Comparison of ENCODE assay signal across 8 mouse cellular contexts in the genomic region with DNA sequence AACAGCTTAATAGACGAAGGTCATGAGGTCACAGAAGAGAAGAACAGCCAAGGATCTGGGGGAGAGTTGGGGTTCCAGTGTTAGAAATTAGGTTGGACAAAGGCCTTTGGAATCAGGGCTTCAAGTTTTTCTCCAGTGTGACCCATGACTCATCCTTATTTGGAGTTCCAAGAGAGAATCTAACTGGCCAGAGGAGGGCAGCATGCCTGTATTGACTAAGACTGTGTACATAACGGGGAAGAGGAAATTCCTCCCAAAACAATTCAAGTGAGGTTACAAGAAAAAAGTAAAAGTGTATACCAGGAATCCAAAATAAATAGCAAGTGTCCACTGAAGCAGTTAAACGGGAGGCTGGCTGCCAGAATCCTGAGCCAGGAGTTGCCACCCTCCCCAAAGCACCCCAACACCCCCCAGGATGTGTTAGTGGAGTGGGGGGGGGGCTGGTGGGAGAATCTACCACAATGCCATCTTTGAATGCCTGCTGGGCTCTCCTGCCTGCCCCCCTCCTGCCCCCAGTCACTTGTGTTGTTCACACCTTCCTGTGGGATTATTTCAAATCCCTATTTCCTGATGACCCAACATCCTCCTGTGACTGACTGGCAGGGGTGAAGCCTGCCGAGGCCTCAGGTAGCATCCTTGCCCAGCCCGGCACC. TPM values are rescaled to one million over a fixed set of nuclear protein-coding genes. Genes with fewer than 3 reads are reported as not detected.
DNase-seq lines count a peak whose midpoint lies in the region; ATAC-seq lines count a peak whose summit lies in the region.

No protein-coding gene starts in this region.

- no peaks in the 10 kb centered on the region for H3K4me1 ChIP-seq in forebrain, embryonic 14.5 days (ENCODE audit: control insufficient read depth, insufficient read depth, low read length)
- no peaks in the 10 kb centered on the region for H3K4me1 ChIP-seq in forebrain, embryonic 13.5 days
- H3K4me1 ChIP-seq in hindbrain, embryonic 14.5 days (replicated peaks; ENCODE audit: control insufficient read depth, insufficient read depth, low read length) = no peaks in the 10 kb centered on the region
- H3K4me1 ChIP-seq in stomach, embryonic 16.5 days (ENCODE audit: control insufficient read depth, insufficient read depth, low read length) = peaks cover 20% of the 10 kb centered on the region; the same call in 1 of the 2 replicates

- no peaks in the 10 kb centered on the region for H3K36me3 ChIP-seq in forebrain, embryonic 14.5 days (ENCODE audit: control insufficient read depth, insufficient read depth, low read length)
- no peaks in the 10 kb centered on the region for H3K36me3 ChIP-seq in forebrain, embryonic 13.5 days (ENCODE audit: poor library complexity, severe bottlenecking)
- no peaks in the 10 kb centered on the region for H3K36me3 ChIP-seq in hindbrain, embryonic 14.5 days (replicated peaks; ENCODE audit: control insufficient read depth, insufficient read depth)
- no peaks in the 10 kb centered on the region for H3K36me3 ChIP-seq in stomach, embryonic 16.5 days (ENCODE audit: control insufficient read depth, insufficient read depth, low read length)

- H3K4me3 ChIP-seq in forebrain, embryonic 14.5 days (ENCODE audit: low read depth, low read length) = no peak overlapping the region
- no peak overlapping the region for H3K4me3 ChIP-seq in forebrain, embryonic 13.5 days
- no peak overlapping the region for H3K4me3 ChIP-seq in hindbrain, embryonic 14.5 days (replicated peaks; ENCODE audit: low read length)
- no peak overlapping the region for H3K4me3 ChIP-seq in stomach, embryonic 16.5 days (replicated peaks; ENCODE audit: low read length)

- H3K27ac ChIP-seq in forebrain, embryonic 14.5 days (ENCODE audit: low read depth, low read length) = no peak overlapping the region
- no peak overlapping the region for H3K27ac ChIP-seq in forebrain, embryonic 13.5 days
- no peak overlapping the region for H3K27ac ChIP-seq in hindbrain, embryonic 14.5 days
- H3K27ac ChIP-seq in stomach, embryonic 16.5 days (ENCODE audit: low read length) = 0 out of 2 replicates have a peak overlapping the region, but pooled peaks have one; percentile 1

- peak; percentile 74 for DNase-seq in forebrain, embryonic 14.5 days (ENCODE audit: low spot score)
- peak; percentile 22 for DNase-seq in brain, embryonic 18.5 days (ENCODE audit: low read depth, low spot score)
- DNase-seq in frontal cortex, postnatal 25 days (ENCODE audit: low spot score in 2 of 2) = peak; percentile 19 to 32
- peak; percentile 72 for DNase-seq in hindbrain, embryonic 14.5 days (ENCODE audit: low spot score)
- DNase-seq in layer of hippocampus, postnatal 10 days (ENCODE audit: low spot score in 2 of 2) = peak; percentile 37 to 58

- no peak overlapping the region for H3K9ac ChIP-seq in forebrain, embryonic 14.5 days (ENCODE audit: low read length)
- H3K9ac ChIP-seq in forebrain, embryonic 13.5 days = no peak overlapping the region
- no peak overlapping the region for H3K9ac ChIP-seq in hindbrain, embryonic 14.5 days
- H3K9ac ChIP-seq in stomach, embryonic 16.5 days (ENCODE audit: low read length) = no peak overlapping the region

- no peak overlapping the region for H3K4me2 ChIP-seq in forebrain, embryonic 14.5 days (ENCODE audit: low read length)
- H3K4me2 ChIP-seq in forebrain, embryonic 13.5 days = no peak overlapping the region
- H3K4me2 ChIP-seq in hindbrain, embryonic 14.5 days (replicated peaks) = no peak overlapping the region
- no peak overlapping the region for H3K4me2 ChIP-seq in stomach, embryonic 16.5 days (ENCODE audit: low read depth, low read length)

- no peaks in the 10 kb centered on the region for H3K9me3 ChIP-seq in forebrain, embryonic 14.5 days (replicated peaks; ENCODE audit: control insufficient read depth, low read length)
- no peaks in the 10 kb centered on the region for H3K9me3 ChIP-seq in forebrain, embryonic 13.5 days (replicated peaks)
- no peaks in the 10 kb centered on the region for H3K9me3 ChIP-seq in hindbrain, embryonic 14.5 days (ENCODE audit: control insufficient read depth, low read length)
- H3K9me3 ChIP-seq in stomach, embryonic 16.5 days (replicated peaks; ENCODE audit: control insufficient read depth, low read length) = no peaks in the 10 kb centered on the region

- no peaks in the 10 kb centered on the region for H3K27me3 ChIP-seq in forebrain, embryonic 14.5 days (replicated peaks; ENCODE audit: control insufficient read depth, insufficient read depth, low read length)
- peaks cover 22% of the 10 kb centered on the region; the same call in 1 of the 2 replicates for H3K27me3 ChIP-seq in forebrain, embryonic 13.5 days
- H3K27me3 ChIP-seq in hindbrain, embryonic 14.5 days (ENCODE audit: control insufficient read depth, insufficient read depth, low read length) = no peaks in the 10 kb centered on the region
- no peaks in the 10 kb centered on the region for H3K27me3 ChIP-seq in stomach, embryonic 16.5 days (ENCODE audit: control insufficient read depth, insufficient read depth, low read length)

- 44% methylated on average over 5 of the region's 5 CpGs for WGBS in forebrain, embryonic 14.5 days
- 51% methylated on average over 5 of the region's 5 CpGs for WGBS in forebrain, embryonic 13.5 days
- 51% methylated on average over 5 of the region's 5 CpGs for WGBS in hindbrain, embryonic 14.5 days
- WGBS in stomach, embryonic 16.5 days = 41% methylated on average over 5 of the region's 5 CpGs

- ATAC-seq in forebrain, embryonic 14.5 days = no peak
- ATAC-seq in forebrain, embryonic 13.5 days = no peak
- no peak for ATAC-seq in hindbrain, embryonic 14.5 days (ENCODE audit: low FRiP score)
- peak; percentile 49; the same call in 1 of the 2 replicates for ATAC-seq in megakaryocyte progenitor cell, adult 5-6 weeks (replicated peaks; ENCODE audit: poor library complexity)
- peak; percentile 74 for ATAC-seq in stomach, embryonic 16.5 days (ENCODE audit: insufficient read depth, low FRiP score)

RNA-seq across cellular contexts. Expression of gene Cdc7, which starts 31.9 kb away (rescaled TPM):
- polyA plus RNA-seq in forebrain, embryonic 14.5 days (2014; fragmentation: Nextera tagmentation; extraction: Ambion mirVana) = 35.2 and 40.7 TPM in 2 replicates
- polyA plus RNA-seq in forebrain, embryonic 13.5 days (2015; fragmentation: Nextera tagmentation; extraction: Ambion mirVana) = 43.1 and 47.7 TPM in 2 replicates
- 39.3 and 46.1 TPM in 2 replicates for polyA plus RNA-seq in hindbrain, embryonic 14.5 days (2014; fragmentation: Nextera tagmentation; extraction: Ambion mirVana)
- total RNA-seq in layer of hippocampus, postnatal 10 days (2021) = 10 to 100 TPM; 17.1 to 17.5 TPM
- 31.6 and 38.2 TPM in 2 replicates for total RNA-seq in megakaryocyte progenitor cell, adult 5-6 weeks (2015)
- 30.9 and 42.9 TPM in 2 replicates for total RNA-seq in megakaryocyte progenitor cell, adult 5-6 weeks (2017)
- polyA plus RNA-seq in stomach, embryonic 16.5 days (2015; fragmentation: Nextera tagmentation; extraction: Ambion mirVana) = 39.2 and 42.6 TPM in 2 replicates

Comparison
In these comparisons a context has a peak if more than half of its experiments do, and no peak if none do; other contexts are left out.
1. ATAC-seq: peak in megakaryocyte progenitor cell, adult 5-6 weeks (single experiment) and stomach, embryonic 16.5 days (single experiment); none in forebrain, embryonic 14.5 days (single experiment), forebrain, embryonic 13.5 days (single experiment) and hindbrain, embryonic 14.5 days (single experiment).
2. DNase-seq: peak in every context shown above with its lines; median percentile 74 in forebrain, embryonic 14.5 days; 72 in hindbrain, embryonic 14.5 days; 48 in layer of hippocampus, postnatal 10 days; 26 in frontal cortex, postnatal 25 days; 22 in brain, embryonic 18.5 days.